ENCODE assay signal across 17 mouse cellular contexts in the genomic region with DNA sequence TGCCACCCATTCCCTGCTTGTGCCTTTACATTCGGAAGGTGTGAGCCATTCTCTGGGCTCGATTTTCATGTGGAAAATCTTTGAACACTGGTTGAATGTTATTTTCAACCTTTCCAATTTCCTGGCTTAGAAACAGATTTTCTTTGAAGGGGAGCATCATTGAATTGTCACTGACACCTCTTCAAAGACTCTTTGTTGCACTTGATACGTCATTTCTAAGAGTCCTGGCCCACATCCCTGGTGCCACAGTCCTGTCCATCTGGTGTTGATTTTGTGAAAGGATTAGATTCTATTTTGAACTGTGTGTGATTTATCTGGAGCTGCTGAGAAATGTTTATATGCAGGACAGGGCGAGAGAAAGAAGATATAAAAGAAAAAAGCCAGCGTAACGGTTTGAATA.
DNase-seq lines count a peak whose midpoint lies in the region; ATAC-seq lines count a peak whose summit lies in the region.
"Had no signal": no experiment of that assay in that cellular context is flagged by ENCODE, and none has a peak within 500 bp of the region (broad histone marks: within the 10 kb centered on the region; RNA-seq: fewer than 3 reads in every experiment).

No protein-coding gene starts in this region.

- WGBS in lung, embryonic 16.5 days = 27% methylated on average over 6 of the region's 6 CpGs

- no peak overlapping the region for H3K4me3 ChIP-seq in lung, embryonic 16.5 days (ENCODE audit: low read length)
- H3K4me3 ChIP-seq: forebrain, embryonic 12.5 days; gastrocnemius, adult 2 months; heart, embryonic 10.5 days; hindbrain, embryonic 15.5 days; liver, embryonic 12.5 days; midbrain, embryonic 15.5 days had no signal

- no peak overlapping the region for H3K4me2 ChIP-seq in lung, embryonic 16.5 days (ENCODE audit: low read depth, low read length)
- H3K4me2 ChIP-seq: forebrain, embryonic 12.5 days; hindbrain, embryonic 15.5 days; liver, embryonic 12.5 days; midbrain, embryonic 15.5 days had no signal

- no peak overlapping the region for H3K9ac ChIP-seq in lung, embryonic 16.5 days (ENCODE audit: low read length)
- H3K9ac ChIP-seq: forebrain, embryonic 12.5 days; hindbrain, embryonic 15.5 days; liver, embryonic 12.5 days; midbrain, embryonic 15.5 days had no signal

- H3K27me3 ChIP-seq in lung, embryonic 16.5 days (ENCODE audit: control insufficient read depth, insufficient read depth, low read depth, low read length) = no peaks in the 10 kb centered on the region; the same call in 1 of the 2 replicates
- H3K27me3 ChIP-seq: forebrain, embryonic 12.5 days; hindbrain, embryonic 15.5 days; liver, embryonic 12.5 days; midbrain, embryonic 15.5 days had no signal

- peak; percentile 88 for ATAC-seq in lung, embryonic 16.5 days (ENCODE audit: low read depth)
- ATAC-seq: liver, embryonic 12.5 days; midbrain, embryonic 15.5 days had no signal

- no peaks in the 10 kb centered on the region for H3K36me3 ChIP-seq in lung, embryonic 16.5 days (ENCODE audit: control insufficient read depth, insufficient read depth, low read length)
- H3K36me3 ChIP-seq: forebrain, embryonic 12.5 days; G1E; heart, embryonic 10.5 days; hindbrain, embryonic 15.5 days; liver, embryonic 12.5 days; midbrain, embryonic 15.5 days had no signal

- no peak overlapping the region for H3K27ac ChIP-seq in lung, embryonic 16.5 days (ENCODE audit: low read length)
- H3K27ac ChIP-seq: forebrain, embryonic 12.5 days; gastrocnemius, adult 2 months; heart, embryonic 10.5 days; hindbrain, embryonic 15.5 days; liver, embryonic 12.5 days; midbrain, embryonic 15.5 days had no signal

- no peaks in the 10 kb centered on the region for H3K9me3 ChIP-seq in lung, embryonic 16.5 days (ENCODE audit: control insufficient read depth, low read length)
- H3K9me3 ChIP-seq: forebrain, embryonic 12.5 days; G1E; heart, embryonic 10.5 days; hindbrain, embryonic 15.5 days; liver, embryonic 12.5 days; midbrain, embryonic 15.5 days had no signal

- peaks cover 3% of the 10 kb centered on the region; the same call in 1 of the 2 replicates for H3K4me1 ChIP-seq in lung, embryonic 16.5 days (replicated peaks; ENCODE audit: control insufficient read depth, insufficient read depth, low read length)
- H3K4me1 ChIP-seq: forebrain, embryonic 12.5 days; heart, embryonic 10.5 days; hindbrain, embryonic 15.5 days; liver, embryonic 12.5 days; midbrain, embryonic 15.5 days had no signal

- peak; percentile 82 for DNase-seq in brain, adult 2 months (ENCODE audit: low read depth, low spot score)
- peak; percentile 22 for DNase-seq in cerebellum, adult 11 months
- peak; percentile 24 to 45 for DNase-seq in cerebellum, postnatal 25 days
- DNase-seq in urinary bladder, postnatal 4 days (ENCODE audit: low spot score in 2 of 2) = no peak
- no peak for DNase-seq in layer of hippocampus, adult 11-12 months (ENCODE audit: low spot score)
- DNase-seq in adrenal gland, adult 18-20 months (ENCODE audit: low spot score in 2 of 2) = no peak
- DNase-seq: adrenal gland, postnatal 10 days; gastrocnemius, adult 2 months; kidney, adult 11 months; kidney, postnatal 36 days had no signal

Comparison
In these comparisons a context has a peak if more than half of its experiments do, and no peak if none do; other contexts are left out.
1. DNase-seq: peak in brain, adult 2 months (single experiment), cerebellum, adult 11 months (single experiment) and cerebellum, postnatal 25 days (2 of 2); none in urinary bladder, postnatal 4 days (0 of 2), layer of hippocampus, adult 11-12 months (single experiment) and adrenal gland, adult 18-20 months (0 of 2).